Mouse (Mus musculus) heart, adult 11 months (tissue): ENCODE measurements around the gene Prmt3.

Experiments
- DNase-seq: peaks from one replicate; pipeline ENCODE4 v3.0.0; 2022

Gene Prmt3

GRCm38 (mm10) chr7:49859820-49860219, 81.7 kb downstream of the Prmt3 start:
- no peak for DNase-seq

GRCm38 (mm10) chr7:49861196-49861595, 83.0 kb downstream of the Prmt3 start:
- no peak for DNase-seq

- DNase-seq: peak; percentile 48
These were observed 85.6 kb downstream of the Prmt3 start for GRCm38 (mm10) chr7:49863753-49864152.

- no peak for DNase-seq
These were observed 91.5 kb downstream of the Prmt3 start for GRCm38 (mm10) chr7:49869656-49870055.

GRCm38 (mm10) chr7:49870276-49870675, 92.1 kb downstream of the Prmt3 start:
- DNase-seq: no peak

- DNase-seq: no peak
These were observed 99.2 kb downstream of the Prmt3 start for GRCm38 (mm10) chr7:49877307-49877706.

GRCm38 (mm10) chr7:49879051-49879450, 100.9 kb downstream of the Prmt3 start:
- no peak for DNase-seq

GRCm38 (mm10) chr7:49879998-49880707, 102.0 kb downstream of the Prmt3 start:
- DNase-seq: no peak

GRCm38 (mm10) chr7:49882288-49882687, 104.1 kb downstream of the Prmt3 start:
- DNase-seq: no peak

- DNase-seq: no peak
These were observed 104.7 kb downstream of the Prmt3 start for GRCm38 (mm10) chr7:49882694-49883389.

- DNase-seq: no peak
These were observed 109.7 kb downstream of the Prmt3 start for GRCm38 (mm10) chr7:49887776-49888390.

GRCm38 (mm10) chr7:49894786-49895185, 116.6 kb downstream of the Prmt3 start:
- DNase-seq: no peak

GRCm38 (mm10) chr7:49895296-49895695, 117.2 kb downstream of the Prmt3 start:
- DNase-seq: no peak

- DNase-seq: no peak
These were observed 123.9 kb downstream of the Prmt3 start for GRCm38 (mm10) chr7:49902003-49902552.

GRCm38 (mm10) chr7:49907191-49908171, 129.3 kb downstream of the Prmt3 start:
- DNase-seq: no peak
